Mouse (Mus musculus) G1E (cell line): ENCODE measurements around the gene Natd1. TPM values are rescaled to one million over a fixed set of nuclear protein-coding genes. Genes with fewer than 3 reads are reported as not detected.
A peak's percentile ranks its signal among the peaks of the same experiment; 100 is the strongest.

Experiments used
- ATAC-seq: 2 replicates; pipeline ENCODE4 v1.8.0; 2016; ENCODE audit warnings: mild to moderate bottlenecking; ENCODE audit not compliant: insufficient number of reproducible peaks, poor library complexity, low FRiP score, severe bottlenecking; ENCODE audit errors: extremely low read depth
- DNase-seq: peaks from one replicate; pipeline ENCODE4 v3.0.0; 2012; ENCODE audit warnings: low spot score
- H3K27me3 ChIP-seq: 2 replicates; pipeline ENCODE4 v1.6.1; 2012; ENCODE audit warnings: mild to moderate bottlenecking, low read length, inconsistent platforms; ENCODE audit not compliant: insufficient read depth
- H3K36me3 ChIP-seq: replicated peaks from 2 replicates; pipeline ENCODE3; 2012; ENCODE audit warnings: mild to moderate bottlenecking, inconsistent platforms
- H3K4me1 ChIP-seq: 2 replicates; pipeline ENCODE4 v1.6.1; 2012; ENCODE audit warnings: low read depth, low read length, inconsistent platforms, mixed read lengths; ENCODE audit not compliant: insufficient read depth
- H3K4me3 ChIP-seq: 2 replicates; pipeline ENCODE4 v1.5.1; 2012; ENCODE audit warnings: low read depth, mild to moderate bottlenecking, inconsistent platforms, low read length, moderate library complexity, mixed read lengths
- H3K9me3 ChIP-seq: replicated peaks from 2 replicates; pipeline ENCODE4 v1.6.1; 2012; ENCODE audit warnings: inconsistent platforms
- CTCF ChIP-seq: IDR thresholded peaks from 2 replicates; pipeline ENCODE4 v1.5.1; 2012; ENCODE audit warnings: low read depth, low read length, inconsistent platforms, mixed read lengths
- GATA1 ChIP-seq: IDR thresholded peaks from 2 replicates; pipeline ENCODE4 v1.6.1; 2012; ENCODE audit warnings: borderline replicate concordance, low read length, inconsistent platforms, mixed read lengths
- GATA2 ChIP-seq: IDR thresholded peaks from 2 replicates; pipeline ENCODE4 v1.6.1; 2012; ENCODE audit warnings: low read depth, low read length, inconsistent platforms, borderline replicate concordance
- POLR2AphosphoS5 ChIP-seq: IDR thresholded peaks from 2 replicates; pipeline ENCODE4 v1.6.1; 2012; ENCODE audit warnings: low read depth, low read length, inconsistent platforms; ENCODE audit not compliant: insufficient replicate concordance
- TAL1 ChIP-seq: conservative IDR thresholded peaks from 2 replicates; pipeline ENCODE4 v1.6.1; 2012; ENCODE audit warnings: low read depth, low read length, inconsistent platforms, mixed read lengths
- polyA plus RNA-seq: library from polyadenylated mRNA; stranded (reverse); fragments of >175 nt; gene quantifications from 2 replicates; pipeline ENCODE4 v1.2.3, GENCODE M21; 2012
- total RNA-seq, 2 experiments: library from RNA; stranded (forward) in 1 of 2; stranded (reverse) in 1 of 2; fragments of 200-1000 nt in 1 of 2; fragments of >200 nt in 1 of 2; fragmentation: Nextera tagmentation in 1 of 2; gene quantifications; 2 replicates each; pipeline ENCODE4 v1.2.3; 2014 to 2017

The Natd1 gene
- total and polyA plus RNA-seq, 3 experiments: 5.9 to 10.5 (median 6.4) TPM

- H3K9me3 ChIP-seq: no peaks in the 10 kb centered on the region
- no peak for DNase-seq
- no peak for TF ChIP-seq TAL1
- TF ChIP-seq GATA2: no peak
- TF ChIP-seq CTCF: no peak
- TF ChIP-seq POLR2AphosphoS5: no peak
- no peak for TF ChIP-seq GATA1
- no peak overlapping the region for H3K4me3 ChIP-seq
- H3K36me3 ChIP-seq: peaks cover 99% of the 10 kb centered on the region
- no peaks in the 10 kb centered on the region for H3K27me3 ChIP-seq
- ATAC-seq: no peak
- H3K4me1 ChIP-seq: peaks cover 40% of the 10 kb centered on the region
Observed at GRCm38 (mm10) chr11:60940501-60940900, 26.0 kb upstream of the Natd1 start.

GRCm38 (mm10) chr11:60939487-60939886 is 24.9 kb upstream of the Natd1 start:
- peaks cover 96% of the 10 kb centered on the region for H3K36me3 ChIP-seq
- no peak overlapping the region for H3K4me3 ChIP-seq
- H3K9me3 ChIP-seq: no peaks in the 10 kb centered on the region
- TF ChIP-seq GATA1 (no peak), POLR2AphosphoS5 (no peak)
- ATAC-seq (no peak), DNase-seq (no peak)
- no peaks in the 10 kb centered on the region for H3K27me3 ChIP-seq
- peaks cover 49% of the 10 kb centered on the region for H3K4me1 ChIP-seq

- TF ChIP-seq CTCF (no peak), TAL1 (no peak), GATA1 (no peak), POLR2AphosphoS5 (no peak), GATA2 (no peak)
- Histone ChIP-seq H3K36me3 (peaks cover 91% of the 10 kb centered on the region), H3K9me3 (no peaks in the 10 kb centered on the region), H3K27me3 (no peaks in the 10 kb centered on the region), H3K4me3 (no peak overlapping the region), H3K4me1 (peaks cover 68% of the 10 kb centered on the region)
- ATAC-seq (no peak), DNase-seq (no peak)
Observed at GRCm38 (mm10) chr11:60937611-60938010, 23.1 kb upstream of the Natd1 start.

GRCm38 (mm10) chr11:60935975-60936373 is 21.4 kb upstream of the Natd1 start:
- Histone ChIP-seq H3K9me3 (no peaks in the 10 kb centered on the region), H3K36me3 (peaks cover 74% of the 10 kb centered on the region), H3K4me1 (peaks cover 78% of the 10 kb centered on the region), H3K27me3 (no peaks in the 10 kb centered on the region), H3K4me3 (peak overlapping the region; percentile 67; the same call in 1 of the 2 replicates)
- TF ChIP-seq TAL1 (no peak), GATA2 (no peak), GATA1 (no peak), POLR2AphosphoS5 (no peak)
- DNase-seq: peak; percentile 54
- ATAC-seq: no peak

GRCm38 (mm10) chr11:60935326-60935974 is 20.9 kb upstream of the Natd1 start:
- Histone ChIP-seq H3K36me3 (peaks cover 70% of the 10 kb centered on the region), H3K4me1 (peaks cover 78% of the 10 kb centered on the region), H3K27me3 (no peaks in the 10 kb centered on the region), H3K4me3 (peak overlapping the region; percentile 67), H3K9me3 (no peaks in the 10 kb centered on the region)
- DNase-seq (peak; percentile 92), ATAC-seq (peak; percentile 85)
- 0 out of 2 replicates have a peak, but pooled peaks have one; percentile 37 for TF ChIP-seq POLR2AphosphoS5
- TF ChIP-seq GATA1: no peak
- TF ChIP-seq CTCF: no peak

- ATAC-seq (no peak), DNase-seq (no peak)
- no peaks in the 10 kb centered on the region for H3K27me3 ChIP-seq
- H3K4me1 ChIP-seq: peaks cover 81% of the 10 kb centered on the region
- H3K9me3 ChIP-seq: no peaks in the 10 kb centered on the region
- no peak for TF ChIP-seq TAL1
- no peak for TF ChIP-seq POLR2AphosphoS5
- no peak for TF ChIP-seq GATA1
- TF ChIP-seq CTCF: no peak
- TF ChIP-seq GATA2: no peak
- peaks cover 70% of the 10 kb centered on the region for H3K36me3 ChIP-seq
- H3K4me3 ChIP-seq: peak overlapping the region; percentile 67; the same call in 1 of the 2 replicates
Observed at GRCm38 (mm10) chr11:60934795-60935194, 20.2 kb upstream of the Natd1 start.
